Comparison of ENCODE assay signal across 18 mouse cellular contexts in the genomic region with DNA sequence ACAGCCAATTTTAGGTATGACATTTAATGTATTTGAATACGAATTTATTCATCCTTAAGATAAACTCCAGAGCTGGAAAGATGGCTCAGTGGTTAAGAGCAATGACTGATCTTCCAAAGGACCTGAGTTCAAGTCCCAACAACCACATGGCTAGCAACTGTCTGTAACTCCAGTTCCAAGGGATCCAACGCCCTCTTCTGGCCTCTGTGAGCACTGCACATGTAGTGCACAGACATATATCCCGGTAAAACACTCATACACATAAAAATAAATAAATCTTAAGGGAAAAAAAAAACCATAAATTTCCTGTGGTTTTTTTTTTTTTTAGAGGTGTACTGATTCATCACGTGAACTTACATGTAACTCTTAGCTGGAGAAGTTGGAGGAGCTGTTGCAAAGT. TPM values are rescaled to one million over a fixed set of nuclear protein-coding genes. Genes with fewer than 3 reads are reported as not detected.
A peak's percentile ranks its signal among the peaks of the same experiment; 100 is the strongest.
DNase-seq lines count a peak whose midpoint lies in the region; ATAC-seq and TF ChIP-seq lines count a peak whose summit lies in the region.
"Had no signal": no experiment of that assay in that cellular context is flagged by ENCODE, and none has a peak within 500 bp of the region (broad histone marks: within the 10 kb centered on the region; RNA-seq: fewer than 3 reads in every experiment).

No protein-coding gene starts in this region.

- ATAC-seq in hindbrain, postnatal 0 days = no peak
- ATAC-seq in hindbrain, embryonic 12.5 days (ENCODE audit: low FRiP score) = no peak
- no peak for ATAC-seq in lung, postnatal 0 days
- no peak for ATAC-seq in stomach, postnatal 0 days (ENCODE audit: low FRiP score, low TSS enrichment)
- ATAC-seq: midbrain, embryonic 13.5 days had no signal

- H3K4me1 ChIP-seq in hindbrain, postnatal 0 days (ENCODE audit: insufficient read depth, low read length) = no peaks in the 10 kb centered on the region
- H3K4me1 ChIP-seq in hindbrain, embryonic 12.5 days = no peaks in the 10 kb centered on the region
- H3K4me1 ChIP-seq in lung, postnatal 0 days (ENCODE audit: insufficient read depth, low read depth, low read length) = no peaks in the 10 kb centered on the region
- H3K4me1 ChIP-seq in MEL (ENCODE audit: control insufficient read depth in 1 of 2, insufficient read depth in 2 of 2, low read length in 2 of 2) = no peaks in the 10 kb centered on the region
- no peaks in the 10 kb centered on the region for H3K4me1 ChIP-seq in stomach, postnatal 0 days (replicated peaks; ENCODE audit: control insufficient read depth, insufficient read depth)
- H3K4me1 ChIP-seq: embryonic facial prominence, embryonic 13.5 days; hindbrain, embryonic 10.5 days; kidney, embryonic 15.5 days; midbrain, embryonic 13.5 days had no signal

- TF ChIP-seq POLR2A in MEL (IDR thresholded peaks at IDR 0.05; ENCODE audit: control insufficient read depth in 1 of 2, insufficient read depth in 1 of 2, low read depth in 1 of 2, low read length in 2 of 2, poor library complexity in 1 of 2) = no peak

- TF ChIP-seq EP300 in lung, postnatal 0 days (IDR thresholded peaks at IDR 0.05) = no peak
- no peak for TF ChIP-seq EP300 in MEL (IDR thresholded peaks at IDR 0.05; ENCODE audit: low read depth in 1 of 2, low read length in 2 of 2)
- TF ChIP-seq EP300 in stomach, postnatal 0 days (optimal IDR thresholded peaks at IDR 0.05) = no peak

- no peaks in the 10 kb centered on the region for H3K79me2 ChIP-seq in MEL (ENCODE audit: control insufficient read depth, insufficient read depth, low read length, poor library complexity)

- TF ChIP-seq CTCF in hindbrain, postnatal 0 days (IDR thresholded peaks at IDR 0.05; ENCODE audit: low read depth) = peak; percentile 43
- TF ChIP-seq CTCF in lung, postnatal 0 days (IDR thresholded peaks at IDR 0.05) = peak; percentile 33
- peak; percentile 37 to 44 (median 42) for TF ChIP-seq CTCF in MEL (IDR thresholded peaks at IDR 0.05 in 2 of 3, conservative IDR thresholded peaks at IDR 0.05 in 1 of 3; ENCODE audit: control insufficient read depth in 1 of 3, insufficient read depth in 1 of 3, low read depth in 2 of 3, low read length in 3 of 3, poor library complexity in 1 of 3, severe bottlenecking in 1 of 3)
- TF ChIP-seq CTCF in stomach, postnatal 0 days (IDR thresholded peaks at IDR 0.05; ENCODE audit: low read depth) = peak; percentile 45

- no peak overlapping the region for H3K27ac ChIP-seq in hindbrain, postnatal 0 days
- H3K27ac ChIP-seq in hindbrain, embryonic 12.5 days = no peak overlapping the region
- no peak overlapping the region for H3K27ac ChIP-seq in lung, postnatal 0 days (ENCODE audit: low read length)
- H3K27ac ChIP-seq in MEL (ENCODE audit: control insufficient read depth, low read depth, low read length) = no peak overlapping the region
- H3K27ac ChIP-seq in stomach, postnatal 0 days (replicated peaks) = no peak overlapping the region
- H3K27ac ChIP-seq: embryonic facial prominence, embryonic 13.5 days; hindbrain, embryonic 10.5 days; kidney, embryonic 15.5 days; midbrain, embryonic 13.5 days had no signal

- H3K4me2 ChIP-seq in hindbrain, postnatal 0 days (ENCODE audit: low read depth, low read length) = no peak overlapping the region
- H3K4me2 ChIP-seq in hindbrain, embryonic 12.5 days (replicated peaks) = no peak overlapping the region
- H3K4me2 ChIP-seq in lung, postnatal 0 days (replicated peaks; ENCODE audit: low read depth, low read length) = no peak overlapping the region
- H3K4me2 ChIP-seq in stomach, postnatal 0 days (replicated peaks; ENCODE audit: low read depth) = no peak overlapping the region
- H3K4me2 ChIP-seq: embryonic facial prominence, embryonic 13.5 days; heart, embryonic 11.5 days; kidney, embryonic 15.5 days; midbrain, embryonic 13.5 days had no signal

- no peaks in the 10 kb centered on the region for H3K27me3 ChIP-seq in hindbrain, postnatal 0 days (ENCODE audit: insufficient read depth, low read length)
- H3K27me3 ChIP-seq in hindbrain, embryonic 12.5 days = no peaks in the 10 kb centered on the region
- no peaks in the 10 kb centered on the region for H3K27me3 ChIP-seq in lung, postnatal 0 days (replicated peaks; ENCODE audit: insufficient read depth, low read length)
- H3K27me3 ChIP-seq in MEL (ENCODE audit: control insufficient read depth in 1 of 2, insufficient read depth in 2 of 2, low read length in 2 of 2) = no peaks in the 10 kb centered on the region
- H3K27me3 ChIP-seq in stomach, postnatal 0 days (ENCODE audit: control insufficient read depth, insufficient read depth, low read length) = no peaks in the 10 kb centered on the region
- H3K27me3 ChIP-seq: embryonic facial prominence, embryonic 13.5 days; kidney, embryonic 15.5 days; midbrain, embryonic 13.5 days had no signal

- H3K36me3 ChIP-seq in hindbrain, postnatal 0 days (ENCODE audit: insufficient read depth, low read length) = peaks cover 84% of the 10 kb centered on the region
- H3K36me3 ChIP-seq in hindbrain, embryonic 12.5 days = peaks cover 93% of the 10 kb centered on the region
- peaks cover 72% of the 10 kb centered on the region for H3K36me3 ChIP-seq in lung, postnatal 0 days (ENCODE audit: insufficient read depth, low read length)
- peaks cover 0 to 41% of the 10 kb centered on the region in 2 experiments; a peak in 2 of 4 replicates for H3K36me3 ChIP-seq in MEL (ENCODE audit: control insufficient read depth in 1 of 2, insufficient read depth in 2 of 2, low read length in 2 of 2)
- H3K36me3 ChIP-seq in stomach, postnatal 0 days (ENCODE audit: control insufficient read depth, insufficient read depth, low read length) = peaks cover 51% of the 10 kb centered on the region

- TF ChIP-seq RAD21 in MEL (IDR thresholded peaks at IDR 0.05; ENCODE audit: low read depth, low read length) = no peak

- H3K9me3 ChIP-seq in hindbrain, postnatal 0 days (ENCODE audit: low read length) = no peaks in the 10 kb centered on the region
- H3K9me3 ChIP-seq in hindbrain, embryonic 12.5 days (replicated peaks) = no peaks in the 10 kb centered on the region
- no peaks in the 10 kb centered on the region for H3K9me3 ChIP-seq in lung, postnatal 0 days (ENCODE audit: low read length)
- no peaks in the 10 kb centered on the region for H3K9me3 ChIP-seq in MEL (replicated peaks; ENCODE audit: insufficient read depth, low read length)
- no peaks in the 10 kb centered on the region for H3K9me3 ChIP-seq in stomach, postnatal 0 days (ENCODE audit: control insufficient read depth, low read length)
- H3K9me3 ChIP-seq: embryonic facial prominence, embryonic 13.5 days; hindbrain, embryonic 10.5 days; kidney, embryonic 15.5 days; midbrain, embryonic 13.5 days had no signal

- no peak overlapping the region for H3K4me3 ChIP-seq in hindbrain, postnatal 0 days (ENCODE audit: low read length)
- no peak overlapping the region for H3K4me3 ChIP-seq in hindbrain, embryonic 12.5 days
- no peak overlapping the region for H3K4me3 ChIP-seq in lung, postnatal 0 days (ENCODE audit: low read depth, low read length)
- H3K4me3 ChIP-seq in MEL (ENCODE audit: control insufficient read depth in 1 of 2, insufficient read depth in 1 of 2, low read depth in 2 of 2, low read length in 2 of 2) = no peak overlapping the region
- no peak overlapping the region for H3K4me3 ChIP-seq in stomach, postnatal 0 days (ENCODE audit: low read depth, low read length)
- H3K4me3 ChIP-seq: embryonic facial prominence, embryonic 13.5 days; hindbrain, embryonic 10.5 days; kidney, embryonic 15.5 days; midbrain, embryonic 13.5 days had no signal

- 81% methylated on average over 4 of the region's 4 CpGs for WGBS in hindbrain, postnatal 0 days
- WGBS in hindbrain, embryonic 12.5 days = 83% methylated on average over 4 of the region's 4 CpGs
- 70% methylated on average over 4 of the region's 4 CpGs for WGBS in lung, postnatal 0 days
- WGBS in stomach, postnatal 0 days = 77% methylated on average over 4 of the region's 4 CpGs

- no peak for DNase-seq in hindbrain, postnatal 0 days (ENCODE audit: low spot score)
- no peak for DNase-seq in lung, postnatal 0 days (ENCODE audit: low spot score)
- DNase-seq in lung, postnatal 10 days = no peak
- DNase-seq in MEL (ENCODE audit: low read depth, low spot score) = peak; percentile 37
- no peak for DNase-seq in stomach, postnatal 0 days (ENCODE audit: low spot score)
- DNase-seq in left cerebral cortex, postnatal 14 days (ENCODE audit: low spot score in 2 of 2) = no peak
- DNase-seq: gastrocnemius, postnatal 10 days had no signal

- intact Hi-C loops in left cerebral cortex, postnatal 14 days (cut with DNase I) = no loop called here

- H3K9ac ChIP-seq in hindbrain, postnatal 0 days (replicated peaks; ENCODE audit: low read length) = no peak overlapping the region
- no peak overlapping the region for H3K9ac ChIP-seq in hindbrain, embryonic 12.5 days
- no peak overlapping the region for H3K9ac ChIP-seq in lung, postnatal 0 days (replicated peaks; ENCODE audit: low read depth)
- no peak overlapping the region for H3K9ac ChIP-seq in MEL (ENCODE audit: control insufficient read depth, low read depth, low read length, poor library complexity, severe bottlenecking)
- no peak overlapping the region for H3K9ac ChIP-seq in stomach, postnatal 0 days (ENCODE audit: low read length)
- H3K9ac ChIP-seq: embryonic facial prominence, embryonic 13.5 days; kidney, embryonic 15.5 days; midbrain, embryonic 13.5 days had no signal

RNA-seq across cellular contexts. Expression of a gene that starts 34.7 kb away (rescaled TPM):
- 0.63 TPM in 1 of 2 replicates, not detected in the other for total RNA-seq in hindbrain, postnatal 0 days (2014; rRNA removed)
- polyA plus RNA-seq in hindbrain, postnatal 0 days (2015; fragmentation: Nextera tagmentation; extraction: Ambion mirVana) = 0.18 TPM in 1 of 2 replicates, not detected in the other
- polyA plus RNA-seq in hindbrain, embryonic 12.5 days (2016; fragmentation: Nextera tagmentation; extraction: Ambion mirVana) = not detected in 2 replicates
- polyA plus RNA-seq in lung, postnatal 0 days (2015; fragmentation: Nextera tagmentation; extraction: Ambion mirVana) = 0.26 and 0.37 TPM in 2 replicates
- total RNA-seq in MEL (2012; rRNA removed) = not detected in 2 replicates
- under 1 TPM in 1 of 2 experiments, not detected in 1; 0.13 TPM for polyA plus RNA-seq in MEL (2012; ENCODE audit: insufficient read depth in 1 of 2, insufficient read length in 2 of 2, low read depth in 1 of 2, low replicate concordance in 2 of 2, missing spikeins in 1 of 2)
- 1.8 and 2.3 TPM in 2 replicates for polyA plus RNA-seq in stomach, postnatal 0 days (2015; fragmentation: Nextera tagmentation; extraction: Ambion mirVana)
- total RNA-seq in left cerebral cortex, postnatal 14 days (2021) = not detected
- total RNA-seq: ES-E14; layer of hippocampus, postnatal 10 days had no signal
- polyA plus RNA-seq: embryonic facial prominence, embryonic 13.5 days; forebrain, embryonic 11.5 days; heart, embryonic 11.5 days; limb, embryonic 11.5 days; lung, embryonic 16.5 days had no signal

RNA-seq across cellular contexts. Expression of a gene that starts 47.1 kb away (rescaled TPM):
- 11.0 and 12.1 TPM in 2 replicates for total RNA-seq in hindbrain, postnatal 0 days (2014; rRNA removed)
- 19.8 and 21.7 TPM in 2 replicates for polyA plus RNA-seq in hindbrain, postnatal 0 days (2015; fragmentation: Nextera tagmentation; extraction: Ambion mirVana)
- 33.6 and 34.5 TPM in 2 replicates for polyA plus RNA-seq in hindbrain, embryonic 12.5 days (2016; fragmentation: Nextera tagmentation; extraction: Ambion mirVana)
- polyA plus RNA-seq in lung, postnatal 0 days (2015; fragmentation: Nextera tagmentation; extraction: Ambion mirVana) = 26.5 and 27.7 TPM in 2 replicates
- total RNA-seq in MEL (2012; rRNA removed) = 12.0 and 12.6 TPM in 2 replicates
- polyA plus RNA-seq in MEL (2012; ENCODE audit: insufficient read depth in 1 of 2, insufficient read length in 2 of 2, low read depth in 1 of 2, low replicate concordance in 2 of 2, missing spikeins in 1 of 2) = 10 to 100 TPM in 1 of 2 experiments, not detected in 1; 13.9 TPM
- 30.6 and 31.6 TPM in 2 replicates for polyA plus RNA-seq in stomach, postnatal 0 days (2015; fragmentation: Nextera tagmentation; extraction: Ambion mirVana)
- total RNA-seq in left cerebral cortex, postnatal 14 days (2021) = 10 to 100 TPM; 16.2 to 17.5 TPM

RNA-seq across cellular contexts. Expression of a gene that starts 47.5 kb away (rescaled TPM):
- 40.4 and 40.9 TPM in 2 replicates for total RNA-seq in hindbrain, postnatal 0 days (2014; rRNA removed)
- polyA plus RNA-seq in hindbrain, postnatal 0 days (2015; fragmentation: Nextera tagmentation; extraction: Ambion mirVana) = 8.1 and 9.0 TPM in 2 replicates
- polyA plus RNA-seq in hindbrain, embryonic 12.5 days (2016; fragmentation: Nextera tagmentation; extraction: Ambion mirVana) = 19.3 TPM in 2 replicates
- 6.4 and 7.5 TPM in 2 replicates for polyA plus RNA-seq in lung, postnatal 0 days (2015; fragmentation: Nextera tagmentation; extraction: Ambion mirVana)
- total RNA-seq in MEL (2012; rRNA removed) = 28.3 and 31.3 TPM in 2 replicates
- 10 to 100 TPM in 1 of 2 experiments, not detected in 1; 35.9 TPM for polyA plus RNA-seq in MEL (2012; ENCODE audit: insufficient read depth in 1 of 2, insufficient read length in 2 of 2, low read depth in 1 of 2, low replicate concordance in 2 of 2, missing spikeins in 1 of 2)
- 4.4 and 5.3 TPM in 2 replicates for polyA plus RNA-seq in stomach, postnatal 0 days (2015; fragmentation: Nextera tagmentation; extraction: Ambion mirVana)
- total RNA-seq in left cerebral cortex, postnatal 14 days (2021) = 10 to 100 TPM; 44.5 to 44.8 TPM
